Comparison of ENCODE assay signal across 16 mouse cellular contexts in genomic region chr3:55157413-55157812, GRCm38 (mm10). TPM values are rescaled to one million over a fixed set of nuclear protein-coding genes. Genes with fewer than 3 reads are reported as not detected.
DNase-seq lines count a peak whose midpoint lies in the region; ATAC-seq lines count a peak whose summit lies in the region.
"Had no signal": no experiment of that assay in that cellular context is flagged by ENCODE, and none has a peak within 500 bp of the region (broad histone marks: within the 10 kb centered on the region; RNA-seq: fewer than 3 reads in every experiment).

No protein-coding gene starts in this region.

- H3K9me3 ChIP-seq in hindbrain, embryonic 13.5 days, result no peaks in the 10 kb centered on the region
- no peaks in the 10 kb centered on the region for H3K9me3 ChIP-seq in hindbrain, embryonic 10.5 days
- no peaks in the 10 kb centered on the region for H3K9me3 ChIP-seq in forebrain, embryonic 16.5 days (ENCODE audit: control insufficient read depth, low read length)
- no peaks in the 10 kb centered on the region for H3K9me3 ChIP-seq in midbrain, embryonic 15.5 days
- H3K9me3 ChIP-seq: embryonic facial prominence, embryonic 12.5 days; lung, embryonic 15.5 days had no signal

- ATAC-seq in hindbrain, embryonic 13.5 days (ENCODE audit: low FRiP score), result peak; percentile 53; the same call in 1 of the 2 replicates
- ATAC-seq in forebrain, embryonic 16.5 days, result peak; percentile 58
- ATAC-seq in midbrain, embryonic 15.5 days (replicated peaks), result peak; percentile 57
- ATAC-seq: intestine, embryonic 16.5 days had no signal

- 51% methylated on average over 5 of the region's 5 CpGs for WGBS in hindbrain, embryonic 13.5 days
- WGBS in hindbrain, embryonic 10.5 days, result 74% methylated on average over 5 of the region's 5 CpGs
- WGBS in forebrain, embryonic 16.5 days, result 48% methylated on average over 5 of the region's 5 CpGs
- WGBS in midbrain, embryonic 15.5 days, result 50% methylated on average over 5 of the region's 5 CpGs

- no peaks in the 10 kb centered on the region for H3K36me3 ChIP-seq in hindbrain, embryonic 13.5 days
- H3K36me3 ChIP-seq in hindbrain, embryonic 10.5 days, result no peaks in the 10 kb centered on the region
- H3K36me3 ChIP-seq in forebrain, embryonic 16.5 days (ENCODE audit: control insufficient read depth, insufficient read depth), result no peaks in the 10 kb centered on the region
- no peaks in the 10 kb centered on the region for H3K36me3 ChIP-seq in midbrain, embryonic 15.5 days (replicated peaks)
- H3K36me3 ChIP-seq: embryonic facial prominence, embryonic 12.5 days; lung, embryonic 15.5 days had no signal

- H3K4me2 ChIP-seq in hindbrain, embryonic 13.5 days, result no peak overlapping the region
- H3K4me2 ChIP-seq in forebrain, embryonic 16.5 days (ENCODE audit: low read length), result no peak overlapping the region
- no peak overlapping the region for H3K4me2 ChIP-seq in midbrain, embryonic 15.5 days
- H3K4me2 ChIP-seq: embryonic facial prominence, embryonic 12.5 days; lung, embryonic 15.5 days had no signal

- no peak overlapping the region for H3K4me3 ChIP-seq in hindbrain, embryonic 13.5 days
- H3K4me3 ChIP-seq in hindbrain, embryonic 10.5 days, result no peak overlapping the region
- no peak overlapping the region for H3K4me3 ChIP-seq in forebrain, embryonic 16.5 days (replicated peaks; ENCODE audit: low read length)
- no peak overlapping the region for H3K4me3 ChIP-seq in midbrain, embryonic 15.5 days
- H3K4me3 ChIP-seq: embryonic facial prominence, embryonic 12.5 days; lung, embryonic 15.5 days had no signal

- H3K9ac ChIP-seq in hindbrain, embryonic 13.5 days, result no peak overlapping the region
- H3K9ac ChIP-seq in forebrain, embryonic 16.5 days (replicated peaks; ENCODE audit: low read depth, low read length), result no peak overlapping the region
- H3K9ac ChIP-seq in midbrain, embryonic 15.5 days, result no peak overlapping the region
- H3K9ac ChIP-seq: embryonic facial prominence, embryonic 12.5 days; lung, embryonic 15.5 days had no signal

- peaks cover 10% of the 10 kb centered on the region for H3K4me1 ChIP-seq in hindbrain, embryonic 13.5 days (replicated peaks)
- H3K4me1 ChIP-seq in hindbrain, embryonic 10.5 days (replicated peaks), result peaks cover 13% of the 10 kb centered on the region
- 0 out of 2 replicates have a peak, but pooled peaks cover 2% of the 10 kb centered on the region for H3K4me1 ChIP-seq in forebrain, embryonic 16.5 days (replicated peaks; ENCODE audit: control insufficient read depth, insufficient read depth, low read length)
- H3K4me1 ChIP-seq in midbrain, embryonic 15.5 days, result no peaks in the 10 kb centered on the region
- H3K4me1 ChIP-seq: embryonic facial prominence, embryonic 12.5 days; lung, embryonic 15.5 days had no signal

- 0 out of 2 replicates have a peak, but pooled peaks cover 3% of the 10 kb centered on the region for H3K27me3 ChIP-seq in hindbrain, embryonic 13.5 days
- H3K27me3 ChIP-seq in hindbrain, embryonic 10.5 days (ENCODE audit: insufficient read depth, poor library complexity, severe bottlenecking), result no peaks in the 10 kb centered on the region
- H3K27me3 ChIP-seq in forebrain, embryonic 16.5 days (replicated peaks; ENCODE audit: control insufficient read depth, insufficient read depth, low read length), result no peaks in the 10 kb centered on the region
- no peaks in the 10 kb centered on the region for H3K27me3 ChIP-seq in midbrain, embryonic 15.5 days (replicated peaks)
- H3K27me3 ChIP-seq: embryonic facial prominence, embryonic 12.5 days; lung, embryonic 15.5 days had no signal

- no peak overlapping the region for H3K27ac ChIP-seq in hindbrain, embryonic 13.5 days
- H3K27ac ChIP-seq in hindbrain, embryonic 10.5 days, result no peak overlapping the region
- no peak overlapping the region for H3K27ac ChIP-seq in forebrain, embryonic 16.5 days (ENCODE audit: low read length)
- H3K27ac ChIP-seq in midbrain, embryonic 15.5 days, result no peak overlapping the region
- H3K27ac ChIP-seq: embryonic facial prominence, embryonic 12.5 days; lung, embryonic 15.5 days had no signal

- no peak for DNase-seq in hindbrain, embryonic 10.5 days (ENCODE audit: low spot score)
- peak; percentile 8 for DNase-seq in ZHBTc4 (ENCODE audit: low read depth, low spot score)
- DNase-seq in embryo, embryonic 10 days (ENCODE audit: low spot score), result no peak
- DNase-seq in embryo, embryonic 10.5 days (ENCODE audit: low spot score), result no peak
- DNase-seq: adrenal gland, adult 8-10 months; cerebellum, adult 9-10 months; heart, adult 18-20 months; kidney, postnatal 10 days had no signal

RNA-seq across cellular contexts. Expression of gene Ccdc169, which starts 20.3 kb away (rescaled TPM):
- polyA plus RNA-seq in hindbrain, embryonic 13.5 days (2015; fragmentation: Nextera tagmentation; extraction: Ambion mirVana), result 0.05 TPM in 1 of 2 replicates, not detected in the other
- polyA plus RNA-seq in hindbrain, embryonic 10.5 days (2016; fragmentation: Nextera tagmentation; extraction: Ambion mirVana), result 0.06 and 0.10 TPM in 2 replicates
- 0.19 and 0.30 TPM in 2 replicates for polyA plus RNA-seq in forebrain, embryonic 16.5 days (2015; fragmentation: Nextera tagmentation; extraction: Ambion mirVana)
- 0.05 and 0.08 TPM in 2 replicates for polyA plus RNA-seq in midbrain, embryonic 15.5 days (2015; fragmentation: Nextera tagmentation; extraction: Ambion mirVana)
- polyA plus RNA-seq: heart, postnatal 0 days; intestine, embryonic 16.5 days; liver, adult 2 months; lung, embryonic 15.5 days had no signal

RNA-seq across cellular contexts. Expression of gene Sohlh2, which starts 24.4 kb away (rescaled TPM):
- not detected in 2 replicates for polyA plus RNA-seq in hindbrain, embryonic 13.5 days (2015; fragmentation: Nextera tagmentation; extraction: Ambion mirVana)
- not detected in 2 replicates for polyA plus RNA-seq in hindbrain, embryonic 10.5 days (2016; fragmentation: Nextera tagmentation; extraction: Ambion mirVana)
- not detected in 2 replicates for polyA plus RNA-seq in forebrain, embryonic 16.5 days (2015; fragmentation: Nextera tagmentation; extraction: Ambion mirVana)
- 0.06 TPM in 1 of 2 replicates, not detected in the other for polyA plus RNA-seq in midbrain, embryonic 15.5 days (2015; fragmentation: Nextera tagmentation; extraction: Ambion mirVana)
- polyA plus RNA-seq: embryonic facial prominence, embryonic 12.5 days; heart, postnatal 0 days; intestine, embryonic 16.5 days; liver, adult 2 months had no signal

RNA-seq across cellular contexts. Expression of gene Spg20, which starts 45.5 kb away (rescaled TPM):
- 20.0 and 21.7 TPM in 2 replicates for polyA plus RNA-seq in hindbrain, embryonic 13.5 days (2015; fragmentation: Nextera tagmentation; extraction: Ambion mirVana)
- 41.5 and 55.9 TPM in 2 replicates for polyA plus RNA-seq in hindbrain, embryonic 10.5 days (2016; fragmentation: Nextera tagmentation; extraction: Ambion mirVana)
- 19.5 and 22.6 TPM in 2 replicates for polyA plus RNA-seq in forebrain, embryonic 16.5 days (2015; fragmentation: Nextera tagmentation; extraction: Ambion mirVana)
- polyA plus RNA-seq in midbrain, embryonic 15.5 days (2015; fragmentation: Nextera tagmentation; extraction: Ambion mirVana), result 15.7 and 15.8 TPM in 2 replicates
